Mouse (Mus musculus) CH12.LX (cell line): ENCODE measurements at regions not wholly inside any gene's neighbourhood (a gene's known extent, or its start where the extent isn't known, plus 50 kb on each side); places are given as distances from the start of the nearest gene placed in this dataset.

Experiments
- CHD1 ChIP-seq: IDR thresholded peaks from 2 replicates; pipeline ENCODE4 v1.6.1; 2012; ENCODE audit warnings: low read depth, low read length, improper control_type of control experiment, inconsistent platforms
- CHD2 ChIP-seq: IDR thresholded peaks from 2 replicates; pipeline ENCODE4 v1.6.1; 2011; ENCODE audit warnings: low read length, improper control_type of control experiment
- CTCF ChIP-seq, 2 experiments: IDR thresholded peaks in 1 of 2; conservative IDR thresholded peaks in 1 of 2; 2 replicates each; pipeline ENCODE4 v1.5.1; 2011 to 2012; ENCODE audit warnings: low read depth in 2 of 2, low read length in 2 of 2, improper control_type of control experiment in 1 of 2, inconsistent platforms in 1 of 2, mild to moderate bottlenecking in 1 of 2, moderate library complexity in 1 of 2
- HCFC1 ChIP-seq: IDR thresholded peaks from 2 replicates; pipeline ENCODE4 v1.6.1; 2012; ENCODE audit warnings: low read depth, mild to moderate bottlenecking, inconsistent platforms, low read length, improper control_type of control experiment
- MAX ChIP-seq: IDR thresholded peaks from 2 replicates; pipeline ENCODE4 v1.6.1; 2011; ENCODE audit warnings: low read length, improper control_type of control experiment
- POLR2A ChIP-seq: IDR thresholded peaks from 2 replicates; pipeline ENCODE4 v1.6.1; 2011; ENCODE audit warnings: low read depth, mild to moderate bottlenecking, improper control_type of control experiment, low read length
- TCF12 ChIP-seq: IDR thresholded peaks from 2 replicates; pipeline ENCODE4 v1.6.1; 2014; ENCODE audit warnings: low read depth, mild to moderate bottlenecking, inconsistent platforms, low read length, improper control_type of control experiment

- TF ChIP-seq MAX (no peak), CTCF (conservative IDR thresholded peaks at IDR 0.05 in 1 of 2, IDR thresholded peaks at IDR 0.05 in 1 of 2; ENCODE audit: low read depth in 2 of 2, low read length in 2 of 2) (no peak), POLR2A (no peak), HCFC1 (no peak), CHD1 (no peak), CHD2 (no peak), TCF12 (no peak)
Observed at GRCm38 (mm10) chr5:119953811-119954566, 121.5 kb downstream of the Tbx5 start.
